Mouse (Mus musculus) limb, embryonic 15.5 days (tissue): Measurements from ENCODE around the gene S100a1. TPM values are rescaled to one million over a fixed set of nuclear protein-coding genes. Genes with fewer than 3 reads are reported as not detected.

ENCODE experiments used
- ATAC-seq: fragments of 200-750 bp; cut with Nextera tagmentation; 2 replicates; pipeline ENCODE4 v1.8.0; 2017; ENCODE audit warnings: low read depth, moderate TSS enrichment; ENCODE audit not compliant: insufficient number of reproducible peaks, low FRiP score, low TSS enrichment
- H3K27ac ChIP-seq: fragments of 300-500 bp; sonication (generic); 2 replicates; pipeline ENCODE4 v1.5.1; 2015; ENCODE audit warnings: moderate library complexity, mild to moderate bottlenecking, inconsistent platforms
- H3K27me3 ChIP-seq: fragments of 300-500 bp; sonication (generic); 2 replicates; pipeline ENCODE4 v1.6.1; 2015; ENCODE audit warnings: inconsistent platforms
- H3K36me3 ChIP-seq: fragments of 300-500 bp; sonication (generic); 2 replicates; pipeline ENCODE4 v1.6.1; 2015; ENCODE audit warnings: inconsistent platforms
- H3K4me1 ChIP-seq: fragments of 300-500 bp; sonication (generic); 2 replicates; pipeline ENCODE4 v1.6.1; 2015; ENCODE audit warnings: inconsistent platforms
- H3K4me2 ChIP-seq: fragments of 300-500 bp; sonication (generic); 2 replicates; pipeline ENCODE4 v1.6.1; 2015; ENCODE audit warnings: mild to moderate bottlenecking, inconsistent platforms
- H3K4me3 ChIP-seq: fragments of 300-500 bp; sonication (generic); 2 replicates; pipeline ENCODE4 v1.5.1; 2015; ENCODE audit warnings: mild to moderate bottlenecking, inconsistent platforms
- H3K9ac ChIP-seq: fragments of 300-500 bp; sonication (generic); 2 replicates; pipeline ENCODE4 v1.6.1; 2015; ENCODE audit warnings: inconsistent platforms
- H3K9me3 ChIP-seq: fragments of 300-500 bp; sonication (generic); 2 replicates; pipeline ENCODE4 v1.6.1; 2016; ENCODE audit warnings: inconsistent platforms
- WGBS: fragments of 180-500 bp; shearing (Covaris S2); methylation state at CpG from one replicate; pipeline ENCODE4 v1.1.7; 2015; 5-methylcytosine and 5-hydroxymethylcytosine counted together
- polyA plus RNA-seq: library from polyadenylated mRNA; unstranded; fragments of >200 nt; fragmentation: Nextera tagmentation; extraction: Ambion mirVana; gene quantifications from 2 replicates; pipeline ENCODE4 v1.2.1, GENCODE M21; 2015

Gene S100a1
- polyA plus RNA-seq, 1 experiment from 2014 or later = 38.7 TPM

DNA sequence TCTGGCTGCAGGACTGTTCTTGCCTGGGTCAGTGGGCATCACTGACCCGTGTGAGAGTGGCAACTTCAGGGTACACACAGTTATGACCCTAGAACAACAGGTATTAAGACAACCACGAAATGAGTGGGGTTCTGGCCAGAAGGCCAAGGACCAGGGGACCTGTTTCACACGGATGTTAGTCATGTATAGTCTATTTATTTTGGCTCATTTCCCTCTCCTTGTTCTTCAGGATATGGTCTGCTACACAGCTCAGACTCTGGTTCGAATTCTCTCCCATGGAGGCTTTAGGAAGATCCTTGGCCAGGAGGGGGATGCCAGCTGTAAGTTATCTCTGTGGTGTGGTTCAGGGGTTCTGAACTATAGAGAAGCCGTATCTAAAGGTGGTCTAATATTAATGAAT lies 27.2 kb downstream of the S100a1 start:
- Histone ChIP-seq H3K27me3 (no peaks in the 10 kb centered on the region), H3K9ac (no peak overlapping the region), H3K4me2 (no peak overlapping the region), H3K27ac (no peak overlapping the region), H3K4me1 (peaks cover 6% of the 10 kb centered on the region; the same call in 1 of the 2 replicates), H3K4me3 (no peak overlapping the region), H3K9me3 (no peaks in the 10 kb centered on the region), H3K36me3 (peaks cover 68% of the 10 kb centered on the region)
- ATAC-seq = no peak
- 78% methylated on average over 5 of the region's 5 CpGs for WGBS

DNA sequence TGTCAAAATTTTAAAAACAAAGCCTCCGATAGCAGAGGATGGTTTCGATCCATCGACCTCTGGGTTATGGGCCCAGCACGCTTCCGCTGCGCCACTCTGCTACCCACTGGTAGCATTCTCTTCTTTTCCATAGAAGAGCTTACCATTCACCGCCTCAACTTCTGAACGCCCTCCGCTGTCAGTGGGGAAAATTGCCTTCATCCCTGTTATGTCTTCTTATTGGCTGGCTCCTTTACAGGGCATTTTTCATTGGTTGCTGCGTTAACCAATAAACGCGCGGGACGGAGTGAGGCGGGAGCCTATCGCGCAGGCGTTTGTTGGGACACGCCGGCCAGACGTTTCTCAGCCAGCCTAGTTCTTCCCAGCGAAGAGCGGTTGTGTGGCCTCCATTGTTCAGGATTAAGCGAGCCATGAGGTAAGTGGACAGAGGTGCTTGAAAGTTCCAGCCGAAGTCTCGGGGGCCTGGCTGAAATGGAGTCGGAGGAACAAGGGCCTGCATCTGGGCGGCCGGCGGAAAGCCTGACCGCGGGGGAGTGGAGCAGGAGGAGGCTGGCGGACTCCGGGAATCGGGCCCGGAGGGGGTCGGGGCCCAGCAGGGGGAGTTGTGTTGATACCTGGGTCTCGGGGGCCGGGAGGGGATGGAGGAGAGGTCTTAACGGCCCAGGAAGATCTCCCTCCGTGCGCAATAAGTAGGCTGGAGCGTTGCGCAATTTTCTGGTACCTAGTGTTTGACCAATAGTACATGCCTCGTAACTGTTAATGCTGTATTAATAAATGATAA lies 38.2 kb downstream of the S100a1 start, which contains the start of gene Ilf2:
Ilf2 (plus strand) TSS at position 296 of the 781 bp plus-strand sequence.
- no peaks in the 10 kb centered on the region for H3K27me3 ChIP-seq
- H3K4me1 ChIP-seq = peaks cover 9% of the 10 kb centered on the region
- peak within 1 kb of the TSS; percentile 68 for H3K4me3 ChIP-seq
- H3K9me3 ChIP-seq = no peaks in the 10 kb centered on the region
- peak within 1 kb of the TSS; percentile 86 for H3K9ac ChIP-seq
- ATAC-seq = peak; percentile 99
- H3K4me2 ChIP-seq = peak within 1 kb of the TSS; percentile 60
- H3K36me3 ChIP-seq = peaks cover 27% of the 10 kb centered on the region
- peak within 1 kb of the TSS; percentile 93 for H3K27ac ChIP-seq
- WGBS = under 1% methylated on average over 45 of the region's 45 CpGs

DNA sequence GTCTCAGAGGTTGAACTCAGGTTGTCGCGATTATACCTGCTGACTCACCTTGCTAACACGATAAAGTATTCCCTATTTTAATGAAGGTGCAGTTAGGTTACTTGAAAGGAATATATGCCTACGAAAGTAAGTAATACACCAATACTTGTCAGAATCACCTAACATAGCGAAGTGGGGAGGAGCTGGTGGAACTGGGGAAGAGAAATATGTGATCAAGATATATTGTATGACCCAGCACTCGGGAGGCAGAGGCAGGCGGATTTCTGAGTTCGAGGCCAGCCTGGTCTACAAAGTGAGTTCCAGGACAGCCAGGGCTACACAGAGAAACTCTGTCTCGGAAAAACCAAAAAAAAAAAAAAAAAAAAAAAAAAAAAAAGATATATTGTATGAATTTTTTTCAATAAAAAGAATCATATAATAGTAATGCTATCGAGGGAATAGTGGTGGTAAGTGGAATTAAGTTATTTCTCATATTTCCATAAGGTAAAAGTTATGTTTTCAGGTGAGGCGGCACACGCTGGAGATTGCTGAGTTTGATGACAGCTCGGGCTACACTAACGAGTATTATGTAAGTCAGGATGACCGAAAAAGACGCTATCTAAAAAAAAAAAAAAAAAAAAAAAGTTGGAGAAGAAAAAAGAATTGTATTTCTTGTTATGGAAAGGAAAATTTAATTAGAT lies 38.9 kb downstream of the S100a1 start:
- H3K27ac ChIP-seq = no peak overlapping the region
- H3K4me1 ChIP-seq = peaks cover 9% of the 10 kb centered on the region
- H3K9me3 ChIP-seq = no peaks in the 10 kb centered on the region
- peak overlapping the region; percentile 68 for H3K4me3 ChIP-seq
- no peak overlapping the region for H3K9ac ChIP-seq
- ATAC-seq = no peak
- peak overlapping the region; percentile 30; the same call in 1 of the 2 replicates for H3K4me2 ChIP-seq
- WGBS = 40% methylated on average over 16 of the region's 16 CpGs
- H3K27me3 ChIP-seq = no peaks in the 10 kb centered on the region
- peaks cover 19% of the 10 kb centered on the region for H3K36me3 ChIP-seq

DNA sequence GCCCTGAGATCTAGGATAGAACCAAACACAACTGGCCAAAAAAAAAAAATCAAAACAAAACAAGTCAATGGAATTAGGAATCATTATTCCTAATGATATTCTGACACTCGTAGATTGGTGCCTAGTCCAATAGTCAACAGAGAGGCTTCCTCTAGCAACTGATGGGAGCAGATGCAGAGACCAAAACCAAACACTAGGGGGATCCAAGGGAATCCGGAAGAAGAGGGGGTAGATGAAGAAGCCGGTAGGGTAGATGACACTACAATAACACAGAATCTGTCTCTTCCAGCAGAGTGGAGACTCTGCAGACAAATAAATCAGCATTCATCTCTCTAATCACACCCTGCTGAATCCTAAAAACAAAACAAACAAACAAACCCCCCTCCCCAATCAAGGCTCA lies 42.0 kb downstream of the S100a1 start:
- Histone ChIP-seq H3K27ac (no peak overlapping the region), H3K4me1 (peaks cover 7% of the 10 kb centered on the region), H3K4me3 (no peak overlapping the region), H3K9me3 (no peaks in the 10 kb centered on the region), H3K27me3 (no peaks in the 10 kb centered on the region), H3K9ac (no peak overlapping the region), H3K4me2 (no peak overlapping the region), H3K36me3 (no peaks in the 10 kb centered on the region)
- ATAC-seq = no peak
- WGBS = 24% methylated on average over 3 of the region's 3 CpGs

DNA sequence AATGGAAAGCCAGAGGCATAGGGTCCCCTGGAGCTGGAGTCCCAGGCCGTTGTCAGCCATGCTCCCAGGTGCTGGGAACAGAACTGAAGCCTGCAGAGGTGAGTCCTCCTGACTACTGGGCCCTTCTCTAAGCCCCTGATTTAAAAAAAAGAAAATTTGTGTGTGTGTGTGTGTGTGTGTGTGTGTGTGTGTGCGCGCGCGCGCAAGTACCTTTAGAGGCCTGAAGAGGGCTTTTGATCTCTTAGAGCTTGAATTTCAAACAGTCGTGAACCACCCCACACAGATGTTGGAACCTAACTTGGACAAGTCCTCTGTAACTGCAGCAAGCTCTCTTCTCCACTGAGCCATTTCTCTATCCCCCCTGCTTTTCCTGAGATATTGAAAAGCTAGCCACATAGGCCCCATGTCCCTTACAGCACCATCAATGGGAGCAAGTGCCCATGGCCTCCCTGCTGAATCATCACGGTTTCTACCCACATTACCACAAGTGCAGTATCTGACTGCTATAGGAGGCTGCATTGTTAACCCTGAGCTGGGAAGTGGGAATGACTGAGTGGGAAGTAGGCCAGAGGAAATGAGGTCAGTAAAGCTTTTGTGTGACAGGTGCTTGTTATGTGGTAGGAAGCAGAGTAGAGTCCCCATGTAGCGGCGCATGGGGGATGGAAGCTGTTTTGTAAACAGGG lies 46.4 kb downstream of the S100a1 start:
- no peak overlapping the region for H3K9ac ChIP-seq
- H3K36me3 ChIP-seq = no peaks in the 10 kb centered on the region
- H3K4me3 ChIP-seq = no peak overlapping the region
- peaks cover 20% of the 10 kb centered on the region for H3K4me1 ChIP-seq
- WGBS = 91% methylated on average over 10 of the region's 10 CpGs
- H3K4me2 ChIP-seq = no peak overlapping the region
- no peak for ATAC-seq
- no peaks in the 10 kb centered on the region for H3K9me3 ChIP-seq
- H3K27ac ChIP-seq = no peak overlapping the region
- peaks cover 35% of the 10 kb centered on the region for H3K27me3 ChIP-seq

DNA sequence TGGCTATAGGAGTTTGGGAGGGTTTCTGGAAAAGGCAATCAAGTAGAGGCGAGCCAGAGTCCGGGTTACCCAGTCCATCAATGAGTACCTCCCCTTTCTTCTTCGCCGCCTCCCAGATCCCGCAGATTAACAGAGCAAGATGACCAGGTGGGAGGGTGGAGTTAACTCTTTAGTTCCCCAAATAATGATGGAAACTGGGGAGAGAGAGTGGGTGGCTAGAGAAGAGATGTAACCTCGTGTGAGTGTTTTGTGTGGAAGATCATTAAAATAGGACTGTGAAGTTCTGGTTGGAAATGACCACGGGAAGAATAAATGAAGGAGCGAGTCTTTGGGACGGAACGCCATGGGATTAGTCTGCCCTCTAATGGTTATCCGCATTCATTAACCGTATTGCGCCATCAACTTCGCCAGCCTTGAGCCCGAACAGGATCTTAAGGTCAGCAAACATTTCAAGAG lies 47.9 kb downstream of the S100a1 start:
- no peaks in the 10 kb centered on the region for H3K9me3 ChIP-seq
- H3K4me2 ChIP-seq = peak overlapping the region; percentile 93
- no peaks in the 10 kb centered on the region for H3K36me3 ChIP-seq
- peaks cover 20% of the 10 kb centered on the region for H3K4me1 ChIP-seq
- H3K27me3 ChIP-seq = peaks cover 49% of the 10 kb centered on the region
- no peak for ATAC-seq
- 1% methylated on average over 15 of the region's 15 CpGs for WGBS
- H3K4me3 ChIP-seq = peak overlapping the region; percentile 48
- H3K9ac ChIP-seq = no peak overlapping the region
- no peak overlapping the region for H3K27ac ChIP-seq

DNA sequence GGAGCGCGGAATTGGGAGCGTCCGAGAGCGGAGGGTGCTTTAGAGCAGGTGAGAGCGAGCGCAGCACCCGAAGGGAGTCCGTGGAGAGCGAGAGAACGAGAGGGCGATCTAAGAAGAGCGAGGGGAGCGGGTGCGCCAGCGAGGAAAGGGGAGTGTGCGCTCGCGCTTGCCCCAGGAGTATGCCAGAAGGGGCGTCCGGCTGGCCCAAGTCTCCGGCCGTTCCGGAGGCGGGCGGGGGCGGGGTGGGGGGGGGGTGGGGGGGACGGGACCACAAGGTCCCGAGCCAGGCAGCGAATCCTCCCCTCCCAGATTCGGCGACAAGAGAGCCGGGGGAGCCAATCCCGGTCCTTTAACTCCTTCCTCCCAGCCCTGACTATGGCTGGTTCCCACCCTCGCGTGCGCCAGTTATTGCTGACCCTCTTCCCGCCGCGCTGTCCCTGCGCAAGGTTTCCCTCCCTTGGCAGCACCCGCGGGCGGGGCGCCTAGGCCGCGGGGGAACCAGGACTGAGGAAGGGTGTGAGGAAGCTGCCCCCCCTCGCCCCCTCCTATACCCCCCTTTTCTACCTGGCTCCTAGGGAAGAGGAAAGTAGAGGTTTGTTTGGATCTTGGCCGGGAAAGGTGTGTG lies 48.4 kb downstream of the S100a1 start, which contains the start of gene Npr1:
Npr1 (minus strand) TSS at position 181 of the 625 bp plus-strand sequence.
- H3K4me2 ChIP-seq = peak within 1 kb of the TSS; percentile 93
- H3K27me3 ChIP-seq = peaks cover 50% of the 10 kb centered on the region
- no peak within 1 kb of the TSS for H3K27ac ChIP-seq
- no peaks in the 10 kb centered on the region for H3K36me3 ChIP-seq
- no peaks in the 10 kb centered on the region for H3K9me3 ChIP-seq
- peak within 1 kb of the TSS; percentile 31 for H3K9ac ChIP-seq
- H3K4me1 ChIP-seq = peaks cover 20% of the 10 kb centered on the region
- H3K4me3 ChIP-seq = peak within 1 kb of the TSS; percentile 48
- under 1% methylated on average over 37 of the region's 49 CpGs for WGBS
- ATAC-seq = no peak

DNA sequence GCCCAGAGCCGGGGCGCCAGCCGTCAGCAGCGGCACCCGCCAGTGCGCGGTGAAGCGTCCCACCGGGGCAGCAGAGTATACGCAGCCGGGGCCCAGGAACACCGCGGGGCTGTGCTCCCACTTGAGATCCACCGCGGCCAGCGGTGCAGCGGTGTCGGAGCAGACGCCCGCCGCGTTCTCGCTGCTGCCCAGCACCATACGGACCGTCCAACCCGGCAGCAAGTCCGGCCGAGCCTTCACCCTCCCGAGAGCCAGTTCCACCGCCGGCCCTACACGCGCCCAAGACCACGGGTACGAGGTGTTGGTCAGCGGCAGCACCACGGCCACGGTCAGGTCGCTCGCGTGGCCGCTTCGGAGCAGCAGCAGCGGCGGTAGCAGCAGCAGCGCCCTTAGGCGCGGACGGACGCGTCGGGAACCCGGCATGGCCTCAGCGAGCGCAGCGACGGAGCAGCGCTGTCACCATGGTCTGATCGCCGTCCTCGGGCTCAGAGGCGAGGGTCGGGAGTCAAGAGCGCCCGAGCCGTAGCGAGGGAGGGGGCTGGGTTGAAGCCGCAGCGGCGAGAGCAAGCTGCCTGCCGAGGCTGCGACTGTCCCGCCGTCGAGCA lies 49.0 kb downstream of the S100a1 start:
- no peak for ATAC-seq
- Histone ChIP-seq H3K9me3 (no peaks in the 10 kb centered on the region), H3K36me3 (no peaks in the 10 kb centered on the region), H3K27ac (no peak overlapping the region), H3K9ac (peak overlapping the region; percentile 31), H3K27me3 (peaks cover 50% of the 10 kb centered on the region), H3K4me3 (peak overlapping the region; percentile 48), H3K4me2 (peak overlapping the region; percentile 93), H3K4me1 (peaks cover 20% of the 10 kb centered on the region)
- under 1% methylated on average over 75 of the region's 75 CpGs for WGBS

DNA sequence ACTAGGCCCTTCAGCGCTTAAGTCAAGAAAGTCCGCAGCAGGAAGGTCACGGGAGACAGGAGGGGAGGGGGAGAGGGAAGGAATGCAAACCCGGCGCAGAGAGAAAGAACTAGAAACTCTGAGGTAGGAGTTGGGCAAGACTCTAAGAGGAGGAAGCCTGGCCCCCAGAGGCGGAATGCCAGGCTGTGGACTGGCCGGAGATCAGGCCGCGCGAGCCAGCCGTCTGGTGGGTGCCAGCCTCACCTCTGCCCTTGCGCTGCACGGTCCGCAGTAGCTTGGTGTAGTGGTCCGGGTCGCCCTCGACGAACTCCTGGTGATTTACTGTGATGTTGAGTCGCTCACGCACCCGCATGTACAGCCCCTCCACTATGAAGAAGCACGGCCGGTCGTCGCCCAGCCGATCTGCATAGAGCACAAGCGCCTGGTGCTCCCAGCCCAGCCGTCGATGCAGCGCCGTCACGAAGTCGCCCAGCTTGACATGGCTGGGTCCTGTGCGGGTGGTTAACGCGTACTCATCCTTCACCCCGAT lies 49.6 kb downstream of the S100a1 start:
- H3K36me3 ChIP-seq = no peaks in the 10 kb centered on the region
- peak overlapping the region; percentile 31; the same call in 1 of the 2 replicates for H3K9ac ChIP-seq
- H3K27ac ChIP-seq = no peak overlapping the region
- H3K4me1 ChIP-seq = peaks cover 20% of the 10 kb centered on the region
- H3K9me3 ChIP-seq = no peaks in the 10 kb centered on the region
- peak overlapping the region; percentile 93 for H3K4me2 ChIP-seq
- H3K27me3 ChIP-seq = peaks cover 50% of the 10 kb centered on the region
- 17% methylated on average over 37 of the region's 37 CpGs for WGBS
- no peak for ATAC-seq
- H3K4me3 ChIP-seq = peak overlapping the region; percentile 48

DNA sequence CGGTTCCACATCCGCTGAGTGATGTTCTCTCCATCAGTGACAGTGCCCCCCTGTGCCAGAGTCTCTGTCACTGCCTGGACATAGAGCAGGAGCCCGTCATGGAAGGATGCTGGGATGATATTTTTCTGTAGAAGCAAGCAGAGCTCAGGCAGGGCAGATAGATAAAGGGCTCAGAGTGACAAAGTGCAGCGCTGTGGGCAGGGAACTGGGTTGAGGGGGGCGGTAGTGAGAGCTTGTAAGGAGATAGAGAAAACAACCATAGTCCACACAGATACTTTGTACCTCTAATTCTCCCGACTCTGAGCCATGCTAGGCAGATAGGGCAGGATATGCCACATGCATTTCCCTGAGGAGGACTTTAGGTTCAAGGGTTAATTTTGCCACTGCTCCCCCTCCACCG lies 51.6 kb downstream of the S100a1 start:
- 36% methylated on average over 7 of the region's 7 CpGs for WGBS
- H3K4me3 ChIP-seq = no peak overlapping the region
- H3K9ac ChIP-seq = no peak overlapping the region
- ATAC-seq = no peak
- no peaks in the 10 kb centered on the region for H3K36me3 ChIP-seq
- H3K4me1 ChIP-seq = peaks cover 20% of the 10 kb centered on the region
- H3K9me3 ChIP-seq = no peaks in the 10 kb centered on the region
- H3K4me2 ChIP-seq = no peak overlapping the region
- H3K27ac ChIP-seq = no peak overlapping the region
- peaks cover 50% of the 10 kb centered on the region for H3K27me3 ChIP-seq

DNA sequence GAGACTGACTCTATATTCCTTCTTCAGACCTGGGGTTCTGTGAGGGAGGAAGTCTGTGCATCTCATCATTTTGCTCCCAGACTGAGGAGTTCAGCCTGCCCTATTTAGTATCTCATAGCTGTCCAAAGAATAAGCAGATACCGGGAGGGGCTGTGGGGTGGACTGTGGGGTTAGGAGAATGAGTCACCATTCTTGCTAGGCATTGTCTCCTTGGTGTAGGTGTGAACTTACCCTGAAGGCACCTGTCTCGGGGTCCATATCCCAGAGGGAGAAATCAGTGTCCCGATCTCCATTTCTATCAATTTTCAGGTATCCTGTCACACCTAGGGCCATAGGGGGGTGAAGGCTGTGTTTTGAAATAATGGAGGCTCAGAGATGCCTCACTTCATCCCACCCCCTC lies 52.3 kb downstream of the S100a1 start:
- Histone ChIP-seq H3K9me3 (no peaks in the 10 kb centered on the region), H3K36me3 (no peaks in the 10 kb centered on the region), H3K4me1 (peaks cover 20% of the 10 kb centered on the region), H3K27ac (no peak overlapping the region), H3K27me3 (peaks cover 50% of the 10 kb centered on the region), H3K9ac (no peak overlapping the region), H3K4me2 (no peak overlapping the region), H3K4me3 (no peak overlapping the region)
- no peak for ATAC-seq
- WGBS = 78% methylated on average over 3 of the region's 3 CpGs
